Mouse (Mus musculus) monocyte, adult 59 days (primary cell): ENCODE measurements around the gene Atp5f1. TPM values are rescaled to one million over a fixed set of nuclear protein-coding genes. Genes with fewer than 3 reads are reported as not detected.

Source experiments
- total RNA-seq, 2 experiments: library from RNA; stranded (reverse); gene quantifications; one replicate each; pipeline ENCODE4 v1.2.4; 2023

The Atp5f1 gene
- total RNA-seq = 100 to 1,000 TPM; 146 to 151 TPM

GRCm38 (mm10) chr3:105959999-105960398, at the start of gene Atp5f1:
Atp5f1 (minus strand) TSS chr3:105960099.

GRCm38 (mm10) chr3:105973411-105973810, 13.5 kb upstream of the Atp5f1 start, which contains the start of gene Ovgp1:
Ovgp1 (plus strand) TSS chr3:105973711.

DNA sequence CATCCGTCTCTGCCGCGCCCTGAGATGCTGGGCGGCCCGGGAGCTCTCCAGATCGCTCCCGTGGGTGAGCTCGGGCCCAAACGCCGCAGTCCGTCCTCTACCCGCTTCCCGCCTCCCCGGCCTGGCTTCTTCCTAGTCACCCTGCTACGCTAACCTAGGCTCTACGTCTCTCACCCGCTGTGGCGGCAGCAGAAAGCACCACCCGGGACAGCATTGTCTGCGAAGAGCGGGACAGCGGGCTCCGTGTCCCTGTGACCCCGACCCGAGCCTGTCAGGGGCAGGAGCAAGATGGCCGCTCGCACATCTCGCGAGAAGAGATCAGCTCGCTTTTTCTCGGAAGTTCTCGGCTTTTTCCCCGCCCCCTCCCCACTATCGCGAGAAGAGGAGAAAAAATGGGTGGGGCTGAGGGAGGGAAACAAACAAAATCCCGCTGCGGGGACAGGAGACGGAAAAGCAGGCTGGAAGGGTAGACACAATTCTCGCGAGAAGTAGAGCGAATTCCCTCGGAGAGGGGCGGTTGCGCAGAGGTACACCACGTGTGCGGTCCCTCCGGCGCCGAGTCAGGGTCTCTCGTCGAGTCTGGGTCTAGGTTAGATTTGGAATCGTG, 822 bp downstream of the Atp5f1 start, which contains the start of gene Wdr77:
TSS of gene Wdr77 (plus strand) at position 396 of the 607 bp plus-strand sequence.

DNA sequence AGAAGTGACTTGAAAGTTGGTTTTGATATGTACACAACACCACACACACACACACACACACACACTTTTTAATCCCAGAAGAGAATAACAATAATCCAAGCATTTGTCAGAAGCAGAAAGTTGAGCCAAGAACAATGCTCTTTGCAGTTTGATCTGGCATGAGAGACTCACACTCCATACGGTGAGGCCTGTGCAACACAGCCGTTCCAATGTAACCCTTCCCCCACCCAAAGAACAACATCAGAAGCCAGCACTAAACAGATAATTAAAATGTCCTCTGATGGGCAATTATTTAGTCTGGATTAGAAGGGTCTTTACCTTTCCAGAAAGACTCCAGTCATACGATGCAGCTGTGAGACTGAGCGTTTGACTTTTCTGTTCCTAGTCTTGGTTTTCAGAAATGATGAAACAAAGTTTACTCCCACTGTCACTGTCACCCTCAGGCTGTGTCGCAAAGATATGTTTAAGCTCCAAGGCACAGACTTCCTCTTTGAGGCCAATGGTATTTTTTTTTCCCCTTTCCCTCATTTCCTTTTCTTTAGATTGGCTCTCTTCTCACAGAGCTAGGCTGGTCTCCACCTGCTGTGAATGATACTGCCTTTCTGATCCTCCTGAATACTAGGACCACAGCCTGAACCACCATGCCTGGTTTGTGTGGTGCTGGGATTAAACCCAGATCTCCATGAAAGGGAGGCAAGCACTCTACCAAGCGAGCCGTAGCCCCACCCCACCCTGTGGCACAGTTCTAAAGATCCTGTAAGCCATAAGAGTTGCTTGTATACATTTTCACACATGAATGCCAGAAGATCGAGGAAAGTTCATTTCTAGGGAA, 27.4 kb downstream of the Atp5f1 start, which contains the start of gene I830077J02Rik:
TSS of gene I830077J02Rik (minus strand) at position 425 of the 832 bp plus-strand sequence.

Other genes starting within 250 kb of the Atp5f1 start
- 100 to 1,000 TPM; 359 to 394 TPM for gene Rap1a, start 158.8 kb downstream of the Atp5f1 start, total RNA-seq
- 1 to 10 TPM in 1 of 2 experiments, under 1 TPM in 1; 0.94 to 1.2 TPM for gene Adora3, start 89.2 kb downstream of the Atp5f1 start, total RNA-seq
- under 1 TPM in 1 of 2 experiments, not detected in 1; 0.97 TPM for gene Tmigd3, start 89.2 kb downstream of the Atp5f1 start, total RNA-seq
- gene I830077J02Rik, start 27.4 kb downstream of the Atp5f1 start, total RNA-seq = 100 to 1,000 TPM in 1 of 2 experiments, 10 to 100 TPM in 1; 99.1 to 110 TPM
- 10 to 100 TPM; 18.3 to 26.5 TPM for gene Wdr77, start 730 bp downstream of the Atp5f1 start, total RNA-seq
- 1 to 10 TPM; 1.9 to 2.6 TPM for gene Ovgp1, start 13.6 kb upstream of the Atp5f1 start, total RNA-seq
- not detected for gene Pifo, start 54.5 kb upstream of the Atp5f1 start, total RNA-seq
- gene Chil5, start 72.7 kb upstream of the Atp5f1 start, total RNA-seq = under 1 TPM in 1 of 2 experiments, not detected in 1; 0.73 TPM
- not detected for gene Chia1, start 153.1 kb upstream of the Atp5f1 start, total RNA-seq
- 100 to 1,000 TPM; 549 to 966 TPM for gene Chil3, start 207.5 kb upstream of the Atp5f1 start, total RNA-seq